Mouse (Mus musculus) forebrain, embryonic 12.5 days (tissue): ENCODE results near the gene Ncoa1. TPM values are rescaled to one million over a fixed set of nuclear protein-coding genes. Genes with fewer than 3 reads are reported as not detected.

Experiments
- ATAC-seq: fragments of 200-750 bp; cut with Nextera tagmentation; 2 replicates; pipeline ENCODE4 v1.8.0; 2017; ENCODE audit warnings: moderate TSS enrichment; ENCODE audit not compliant: low FRiP score
- H3K27ac ChIP-seq: fragments of 300-500 bp; sonication (generic); 2 replicates; pipeline ENCODE4 v1.5.1; 2016; ENCODE audit warnings: mild to moderate bottlenecking
- H3K27me3 ChIP-seq: fragments of 300-500 bp; sonication (generic); 2 replicates; pipeline ENCODE4 v1.6.1; 2016; ENCODE audit warnings: mild to moderate bottlenecking
- H3K36me3 ChIP-seq: fragments of 300-500 bp; sonication (generic); replicated peaks from 2 replicates; pipeline ENCODE4 v1.6.1; 2016; ENCODE audit warnings: mild to moderate bottlenecking
- H3K4me1 ChIP-seq: fragments of 300-500 bp; sonication (generic); 2 replicates; pipeline ENCODE4 v1.6.1; 2016
- H3K4me2 ChIP-seq: fragments of 300-500 bp; sonication (generic); 2 replicates; pipeline ENCODE4 v1.6.1; 2016; ENCODE audit warnings: mild to moderate bottlenecking, moderate library complexity
- H3K4me3 ChIP-seq: fragments of 300-500 bp; sonication (generic); replicated peaks from 2 replicates; pipeline ENCODE4 v1.5.1; 2016; ENCODE audit warnings: mild to moderate bottlenecking
- H3K9ac ChIP-seq: fragments of 300-500 bp; sonication (generic); 2 replicates; pipeline ENCODE4 v1.6.1; 2016; ENCODE audit warnings: mild to moderate bottlenecking
- H3K9me3 ChIP-seq: fragments of 300-500 bp; sonication (generic); 2 replicates; pipeline ENCODE4 v1.6.1; 2016
- WGBS: fragments of 180-500 bp; shearing (Covaris S2); methylation state at CpG from one replicate; pipeline ENCODE4 v1.1.7; 2016; 5-methylcytosine and 5-hydroxymethylcytosine counted together
- polyA plus RNA-seq: library from polyadenylated mRNA; unstranded; fragments of >200 nt; fragmentation: Nextera tagmentation; extraction: Ambion mirVana; gene quantifications from 2 replicates; pipeline ENCODE4 v1.2.1, GENCODE M21; 2016

Gene Ncoa1
- polyA plus RNA-seq, 1 experiment from 2014 or later: 11.1 TPM

DNA sequence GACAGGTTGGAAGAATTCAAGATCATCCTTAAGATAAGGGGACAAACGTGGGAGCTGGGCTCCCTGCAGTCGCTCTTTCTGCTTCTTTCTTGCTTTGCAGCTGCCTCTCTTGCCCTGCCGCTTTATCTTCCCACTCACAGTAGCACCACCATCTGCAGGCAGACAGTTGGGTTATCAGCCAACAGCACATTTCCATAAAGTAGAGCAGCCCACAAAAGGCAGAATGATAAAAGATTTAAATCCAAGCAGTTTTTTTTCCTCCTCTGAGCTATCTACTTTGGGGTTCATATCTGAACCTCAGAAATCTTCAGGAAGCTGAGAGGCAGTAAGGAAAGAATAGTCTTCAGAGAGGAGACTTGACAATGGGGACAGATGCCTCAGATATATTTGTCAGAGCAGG, 24.9 kb upstream of the Ncoa1 start:
- Histone ChIP-seq H3K4me3 (no peak overlapping the region), H3K9me3 (no peaks in the 10 kb centered on the region), H3K27ac (no peak overlapping the region), H3K4me2 (no peak overlapping the region), H3K36me3 (no peaks in the 10 kb centered on the region), H3K27me3 (no peaks in the 10 kb centered on the region), H3K4me1 (peaks cover 3% of the 10 kb centered on the region; the same call in 1 of the 2 replicates), H3K9ac (no peak overlapping the region)
- ATAC-seq: no peak
- 54% methylated on average over 3 of the region's 3 CpGs for WGBS

DNA sequence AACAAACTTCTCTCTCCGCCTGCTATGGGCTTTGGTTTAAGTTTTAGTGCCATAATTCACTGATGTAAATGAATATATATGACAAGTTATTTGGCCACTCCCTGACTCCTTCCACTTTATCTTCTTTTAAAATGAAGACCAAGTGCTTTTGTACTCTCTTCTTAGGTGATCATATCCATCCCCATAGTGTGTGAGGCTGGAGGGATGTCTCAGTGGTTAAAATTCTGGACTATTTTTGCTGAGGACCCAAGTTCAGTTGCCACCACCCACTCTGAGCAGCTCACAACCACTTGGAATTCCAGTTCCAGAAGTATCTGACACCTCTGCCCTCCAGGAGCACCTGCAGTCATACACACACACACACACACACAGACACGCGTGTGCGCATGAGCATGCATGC, 23.5 kb upstream of the Ncoa1 start:
- H3K27me3 ChIP-seq: no peaks in the 10 kb centered on the region
- H3K9me3 ChIP-seq: no peaks in the 10 kb centered on the region
- H3K27ac ChIP-seq: no peak overlapping the region
- no peak overlapping the region for H3K4me2 ChIP-seq
- H3K4me3 ChIP-seq: no peak overlapping the region
- peaks cover 3% of the 10 kb centered on the region; the same call in 1 of the 2 replicates for H3K4me1 ChIP-seq
- H3K36me3 ChIP-seq: no peaks in the 10 kb centered on the region
- ATAC-seq: no peak
- H3K9ac ChIP-seq: no peak overlapping the region
- 95% methylated on average over 4 of the region's 4 CpGs for WGBS

DNA sequence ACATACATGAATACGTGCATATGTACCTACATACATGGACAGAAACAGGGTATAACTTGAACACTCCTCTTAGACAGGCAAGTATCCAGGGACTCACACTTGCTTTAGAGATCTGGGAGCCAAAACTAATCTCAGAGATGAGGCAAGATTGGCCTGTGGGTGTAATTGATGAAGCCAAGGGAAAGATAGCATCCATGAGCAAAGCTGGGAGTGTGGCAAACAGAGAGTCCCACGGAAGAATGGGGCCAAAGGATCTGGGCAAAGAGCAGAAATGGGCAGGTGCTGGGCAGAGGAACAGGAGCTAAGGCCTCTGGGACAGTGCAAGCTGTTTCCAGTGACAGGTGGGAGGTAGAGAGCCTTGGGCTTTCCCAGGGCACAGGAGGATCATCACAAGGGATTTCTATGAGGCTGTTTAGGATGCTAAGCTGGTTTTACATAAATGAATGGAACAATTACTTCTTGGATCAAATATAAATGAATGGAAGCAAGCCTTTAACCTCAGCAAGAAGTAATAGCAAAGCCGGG, 22.7 kb upstream of the Ncoa1 start:
- no peak for ATAC-seq
- no peak overlapping the region for H3K4me2 ChIP-seq

DNA sequence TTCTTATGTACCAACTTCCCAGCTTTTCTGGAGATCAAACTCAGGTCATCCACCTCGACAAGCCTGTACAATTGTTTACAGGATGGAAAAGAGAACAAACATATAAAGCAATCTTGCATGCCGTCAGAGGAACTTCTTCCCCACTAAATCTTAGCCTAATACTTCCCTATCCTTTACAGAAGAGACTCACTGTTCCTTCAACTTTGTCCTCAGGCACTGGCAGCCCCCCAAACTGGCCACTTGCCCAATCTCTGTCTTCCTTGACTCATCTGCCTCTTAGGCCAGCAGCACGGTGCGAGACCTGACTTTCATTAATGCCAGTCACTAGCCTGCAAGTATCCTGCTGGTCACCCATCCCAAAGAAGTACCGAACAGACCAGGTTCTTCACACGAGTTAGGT, 11.4 kb upstream of the Ncoa1 start:
- Histone ChIP-seq H3K4me1 (no peaks in the 10 kb centered on the region), H3K4me2 (no peak overlapping the region), H3K4me3 (no peak overlapping the region), H3K36me3 (no peaks in the 10 kb centered on the region), H3K9ac (no peak overlapping the region), H3K9me3 (no peaks in the 10 kb centered on the region), H3K27me3 (0 out of 2 replicates have a peak, but pooled peaks cover 3% of the 10 kb centered on the region), H3K27ac (no peak overlapping the region)
- 85% methylated on average over 6 of the region's 6 CpGs for WGBS
- ATAC-seq: no peak

More for the DNA sequence above, 22.7 kb upstream of the Ncoa1 start:
- Histone ChIP-seq H3K27me3 (no peaks in the 10 kb centered on the region), H3K4me3 (no peak overlapping the region), H3K36me3 (no peaks in the 10 kb centered on the region), H3K9ac (no peak overlapping the region), H3K9me3 (no peaks in the 10 kb centered on the region), H3K27ac (no peak overlapping the region), H3K4me1 (peaks cover 3% of the 10 kb centered on the region; the same call in 1 of the 2 replicates)
- 78% methylated on average over 3 of the region's 3 CpGs for WGBS

DNA sequence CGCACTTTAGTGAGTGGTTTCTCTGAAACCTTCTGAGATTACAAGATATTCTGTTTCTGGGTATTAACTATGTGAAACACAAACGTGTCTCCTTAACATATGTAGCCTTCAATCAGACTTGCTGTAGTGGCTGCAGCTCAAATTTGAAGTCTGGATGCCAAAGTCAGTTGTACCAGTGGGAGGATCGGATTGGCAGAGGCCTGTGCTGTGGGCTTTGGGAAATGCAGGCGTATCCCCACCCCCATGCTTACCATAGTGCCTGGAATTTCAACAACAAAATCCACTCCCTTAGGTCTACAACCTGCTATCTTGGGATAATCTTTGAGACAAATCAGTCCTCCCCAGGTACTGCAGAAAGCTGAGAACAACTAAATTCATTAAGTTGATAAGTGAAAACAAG, 6.4 kb upstream of the Ncoa1 start:
- Histone ChIP-seq H3K4me2 (no peak overlapping the region), H3K36me3 (no peaks in the 10 kb centered on the region), H3K9me3 (no peaks in the 10 kb centered on the region), H3K27me3 (0 out of 2 replicates have a peak, but pooled peaks cover 2% of the 10 kb centered on the region), H3K27ac (no peak overlapping the region), H3K4me3 (no peak overlapping the region), H3K4me1 (peaks cover 7% of the 10 kb centered on the region; the same call in 1 of the 2 replicates), H3K9ac (no peak overlapping the region)
- 78% methylated on average over 4 of the region's 4 CpGs for WGBS
- no peak for ATAC-seq

DNA sequence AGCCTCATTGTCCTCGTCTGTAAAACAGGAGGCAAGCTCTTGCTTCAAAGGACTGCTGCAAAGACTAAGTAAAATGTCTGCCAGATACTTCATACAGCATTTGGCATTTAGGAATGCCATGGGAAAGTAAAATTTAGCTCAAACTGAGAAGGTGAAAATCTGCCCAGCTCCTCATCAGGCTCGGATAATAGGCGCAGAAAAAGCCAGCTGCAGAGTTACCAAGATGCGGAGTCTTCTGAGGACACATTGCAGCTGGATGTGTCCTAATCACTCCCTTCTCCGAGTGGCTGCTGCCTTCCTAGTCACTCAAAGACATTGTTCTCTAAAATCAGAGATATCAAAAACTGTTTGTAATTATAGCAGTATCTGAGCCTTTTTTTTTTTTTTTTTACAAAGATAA, 4.7 kb upstream of the Ncoa1 start:
- Histone ChIP-seq H3K9me3 (no peaks in the 10 kb centered on the region), H3K4me3 (no peak overlapping the region), H3K27ac (no peak overlapping the region), H3K4me1 (peaks cover 7% of the 10 kb centered on the region; the same call in 1 of the 2 replicates), H3K27me3 (0 out of 2 replicates have a peak, but pooled peaks cover 6% of the 10 kb centered on the region), H3K9ac (no peak overlapping the region), H3K36me3 (no peaks in the 10 kb centered on the region), H3K4me2 (no peak overlapping the region)
- 54% methylated on average over 5 of the region's 5 CpGs for WGBS
- ATAC-seq: no peak

DNA sequence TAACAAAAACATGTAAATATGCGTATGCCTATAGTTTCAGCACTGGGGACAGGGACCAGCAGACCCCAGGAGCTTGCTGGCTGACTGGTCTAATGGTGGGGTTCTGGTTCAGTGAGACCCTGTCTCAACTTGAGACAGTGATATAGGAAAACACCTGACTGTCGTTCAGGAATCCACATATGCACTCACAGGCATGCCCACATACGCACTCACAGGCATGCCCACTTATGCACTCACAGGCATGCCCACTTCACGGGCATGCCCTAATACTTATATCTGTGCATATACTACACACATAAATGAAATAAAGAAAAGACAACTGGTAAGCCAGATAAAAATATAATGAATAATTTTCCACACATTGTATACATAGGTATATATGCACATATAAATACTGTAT, 3.3 kb upstream of the Ncoa1 start:
- Histone ChIP-seq H3K9me3 (no peaks in the 10 kb centered on the region), H3K4me1 (peaks cover 14% of the 10 kb centered on the region), H3K27ac (no peak overlapping the region), H3K4me3 (no peak overlapping the region), H3K4me2 (no peak overlapping the region), H3K27me3 (0 out of 2 replicates have a peak, but pooled peaks cover 9% of the 10 kb centered on the region), H3K36me3 (no peaks in the 10 kb centered on the region), H3K9ac (no peak overlapping the region)
- no peak for ATAC-seq
- 88% methylated on average over 4 of the region's 4 CpGs for WGBS

DNA sequence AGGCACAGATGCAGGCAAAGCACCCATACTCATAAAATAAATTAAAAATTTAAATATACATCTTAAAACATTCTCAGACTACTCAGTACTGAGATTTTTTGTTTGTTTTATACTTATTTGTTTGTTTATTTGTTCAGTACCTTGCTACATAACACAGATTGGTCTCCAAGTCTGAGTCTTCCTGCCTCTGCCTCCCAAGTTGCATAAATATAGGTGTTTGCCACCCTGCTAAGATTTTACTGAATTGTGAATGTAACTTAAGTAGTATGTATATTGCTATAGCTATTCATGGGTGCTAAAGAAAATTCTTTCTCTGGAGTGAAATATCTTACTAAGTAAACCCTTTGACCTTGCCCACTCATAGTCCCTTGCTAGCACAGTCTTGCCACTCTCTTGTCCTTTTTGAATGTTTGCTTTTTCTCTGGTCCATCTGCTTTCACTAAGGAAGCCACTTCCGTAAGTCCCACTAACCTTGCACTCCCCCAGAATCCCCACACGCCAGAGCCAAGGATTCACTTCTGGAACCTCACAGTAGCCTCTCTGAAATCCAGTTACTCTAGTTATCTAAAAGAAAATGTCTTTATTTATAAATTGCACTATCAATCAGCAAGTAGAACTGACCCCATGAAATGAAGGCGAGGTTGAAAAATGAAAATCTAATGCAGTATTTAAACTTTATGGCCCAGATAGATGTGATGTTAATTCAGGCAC, 2.3 kb upstream of the Ncoa1 start:
- Histone ChIP-seq H3K4me3 (no peak overlapping the region), H3K9me3 (no peaks in the 10 kb centered on the region), H3K4me2 (no peak overlapping the region), H3K4me1 (peaks cover 19% of the 10 kb centered on the region), H3K27me3 (0 out of 2 replicates have a peak, but pooled peaks cover 9% of the 10 kb centered on the region), H3K9ac (no peak overlapping the region), H3K27ac (no peak overlapping the region), H3K36me3 (no peaks in the 10 kb centered on the region)
- no peak for ATAC-seq
- WGBS: 84% methylated on average over 3 of the region's 3 CpGs

DNA sequence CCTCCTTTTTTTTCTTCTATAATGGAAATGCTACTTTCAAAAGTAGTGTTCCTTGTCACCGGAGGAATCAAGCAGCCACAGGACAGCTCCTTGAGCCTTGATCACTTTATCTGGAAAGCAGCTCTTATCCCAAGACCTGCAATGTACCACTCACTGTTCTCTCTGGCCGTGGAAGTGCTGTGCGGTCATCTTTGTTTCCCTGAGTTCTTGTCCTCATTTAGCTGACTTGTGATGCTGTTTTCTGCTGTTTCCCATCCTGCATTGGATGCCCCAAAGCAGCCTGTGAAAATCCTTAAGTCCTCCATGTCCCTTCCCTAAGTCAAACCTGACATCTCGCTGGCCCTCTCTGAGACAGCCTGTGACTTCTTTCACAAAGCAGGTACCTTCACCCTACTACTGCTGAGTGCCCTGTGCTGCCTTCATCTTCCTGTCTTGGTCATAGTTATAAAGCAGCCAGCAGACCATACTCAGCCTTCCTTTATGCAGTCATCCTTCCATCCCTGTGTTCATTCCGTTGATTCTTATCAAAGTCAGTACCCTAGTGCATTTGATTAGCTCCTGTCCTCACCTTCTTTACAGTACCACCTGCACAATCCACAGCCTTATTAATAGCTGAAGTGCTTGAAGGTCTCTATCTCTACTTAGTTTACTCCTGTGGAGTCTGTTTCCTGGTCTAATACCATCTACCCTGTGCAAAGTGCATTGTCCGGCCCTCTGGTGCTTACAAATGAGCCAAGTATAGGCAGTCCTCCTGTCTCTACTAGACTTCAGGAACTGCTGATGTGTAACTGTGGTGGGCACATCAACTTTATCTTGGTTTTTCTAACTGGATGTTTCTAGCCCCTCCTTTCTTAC, 1.2 kb upstream of the Ncoa1 start:
- 73% methylated on average over 6 of the region's 6 CpGs for WGBS
- H3K9ac ChIP-seq: no peak overlapping the region
- peaks cover 13% of the 10 kb centered on the region for H3K27me3 ChIP-seq
- no peaks in the 10 kb centered on the region for H3K9me3 ChIP-seq
- H3K27ac ChIP-seq: no peak overlapping the region
- H3K4me2 ChIP-seq: no peak overlapping the region
- ATAC-seq: no peak
- H3K4me3 ChIP-seq: no peak overlapping the region
- no peaks in the 10 kb centered on the region for H3K36me3 ChIP-seq
- peaks cover 28% of the 10 kb centered on the region for H3K4me1 ChIP-seq

DNA sequence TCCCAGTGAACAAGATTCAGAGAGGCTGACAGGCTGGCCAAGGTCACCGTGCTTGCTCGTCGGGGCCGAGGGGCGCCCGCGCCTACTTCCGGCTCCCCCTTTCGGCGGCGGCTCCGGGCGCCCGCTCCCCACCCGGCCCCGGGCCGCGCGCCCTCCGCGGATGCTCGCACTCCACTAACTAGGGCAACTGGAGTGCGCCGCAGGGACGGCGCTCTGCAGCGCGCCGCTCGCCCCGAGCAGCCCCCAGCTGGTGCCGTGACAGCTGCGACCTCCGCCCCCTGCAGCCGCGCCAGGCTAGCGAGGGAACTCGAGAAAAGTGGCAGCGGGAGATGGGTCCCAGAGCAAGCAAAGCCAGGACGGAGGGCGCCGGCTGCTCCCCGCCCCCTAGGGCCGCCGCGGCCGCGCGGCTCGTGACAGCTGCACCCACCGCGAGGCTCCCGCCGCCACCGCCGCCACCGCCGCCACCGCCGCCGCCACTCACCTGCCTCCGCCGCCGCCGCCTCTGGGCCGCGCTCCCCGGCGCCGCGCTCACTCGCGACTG, 621 bp downstream of the Ncoa1 start:
- Histone ChIP-seq H3K9ac (peak overlapping the region; percentile 93), H3K4me1 (peaks cover 21% of the 10 kb centered on the region), H3K27me3 (peaks cover 13% of the 10 kb centered on the region), H3K9me3 (no peaks in the 10 kb centered on the region), H3K4me3 (peak overlapping the region; percentile 86), H3K4me2 (peak overlapping the region; percentile 69), H3K27ac (peak overlapping the region; percentile 97), H3K36me3 (no peaks in the 10 kb centered on the region)
- WGBS: under 1% methylated on average over 46 of the region's 73 CpGs
- ATAC-seq: peak; percentile 85

DNA sequence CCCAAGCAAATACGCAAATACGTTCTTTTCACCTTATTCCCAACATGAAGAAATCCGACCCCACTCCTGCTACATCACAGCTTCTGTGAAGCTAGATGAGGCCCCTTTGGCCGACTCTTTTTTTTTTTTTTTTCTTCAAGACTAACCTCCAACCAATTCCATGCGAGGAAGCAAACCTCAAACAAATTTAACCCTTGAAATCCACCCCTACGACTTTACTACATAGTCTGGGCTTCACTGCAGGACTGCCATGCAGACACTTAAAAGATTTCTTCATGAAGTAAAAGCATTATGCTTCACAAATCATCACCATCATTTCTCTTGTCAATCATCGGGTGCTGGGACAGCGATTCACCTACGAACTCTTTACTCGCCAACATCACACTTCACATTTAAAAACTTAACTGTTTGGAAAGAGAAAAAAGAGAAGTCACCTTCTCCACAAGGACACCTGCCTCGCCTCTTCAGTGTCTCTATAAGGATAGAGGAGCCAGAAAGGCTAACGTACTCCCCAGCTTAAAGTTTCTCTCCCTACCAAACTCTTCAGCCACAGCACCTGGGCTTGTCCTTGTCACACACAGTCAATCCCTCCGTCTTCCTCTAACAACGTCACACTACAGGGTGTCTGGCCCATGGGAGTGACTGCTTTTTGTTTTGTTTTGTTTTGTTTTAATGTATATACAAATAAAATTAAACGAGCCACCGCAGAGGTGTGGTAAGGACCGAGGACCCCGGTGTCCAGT, 1.6 kb downstream of the Ncoa1 start:
- WGBS: 8% methylated on average over 18 of the region's 18 CpGs
- Histone ChIP-seq H3K4me1 (peaks cover 21% of the 10 kb centered on the region), H3K9ac (peak overlapping the region; percentile 93), H3K27ac (no peak overlapping the region), H3K4me3 (peak overlapping the region; percentile 86), H3K4me2 (peak overlapping the region; percentile 69), H3K36me3 (no peaks in the 10 kb centered on the region), H3K27me3 (peaks cover 13% of the 10 kb centered on the region), H3K9me3 (no peaks in the 10 kb centered on the region)
- ATAC-seq: no peak; the same call in 1 of the 2 replicates
